Mouse (Mus musculus): ENCODE data around the gene Myo15.
"Not testable (repeated sequence)": the region's sequence is repeated elsewhere in the genome, so short reads cannot be mapped to it uniquely, and the experiment has no call there.

Gene Myo15

GRCm38 (mm10) chr11:60469039-60469438 lies at the start of gene Myo15:
Myo15 (plus strand) TSS chr11:60469339.
- DNase-seq (ENCODE audit: low read depth in 2 of 2, low spot score in 2 of 2), result no peak

DNA sequence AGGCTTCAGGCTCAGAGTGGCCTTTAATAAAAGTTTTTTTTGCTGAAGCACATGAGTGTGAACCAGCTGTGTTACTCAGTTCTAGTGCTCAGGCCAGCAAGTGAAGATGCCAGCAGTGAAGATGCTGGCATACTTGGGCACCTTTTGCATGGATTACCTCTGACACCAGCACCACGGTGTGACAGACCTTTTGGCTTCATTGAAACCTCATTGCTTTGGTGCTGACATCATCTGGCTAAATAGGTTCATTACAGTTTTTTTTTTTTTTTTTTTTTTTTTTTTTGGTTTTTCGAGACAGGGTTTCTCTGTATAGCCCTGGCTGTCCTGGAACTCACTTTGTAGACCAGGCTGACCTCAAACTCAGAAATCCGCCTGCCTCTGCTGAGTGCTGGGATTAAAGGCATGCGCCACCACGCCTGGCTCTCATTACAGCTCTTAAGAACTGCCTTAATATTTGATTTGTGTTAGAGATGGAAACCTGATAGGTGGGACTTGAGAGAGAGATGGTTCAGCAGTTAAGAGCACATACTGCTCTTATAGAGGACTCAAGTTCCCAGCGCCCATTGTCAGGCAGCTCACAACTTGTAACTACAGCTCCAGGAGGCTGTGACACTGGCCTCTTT lies 47.0 kb upstream of the Myo15 start:
- no peak for DNase-seq (ENCODE audit: low read depth in 2 of 2, low spot score in 2 of 2)

- no peak for DNase-seq (ENCODE audit: low read depth in 2 of 2, low spot score in 2 of 2)
These were observed 46.1 kb upstream of the Myo15 start for GRCm38 (mm10) chr11:60423006-60423405.

DNA sequence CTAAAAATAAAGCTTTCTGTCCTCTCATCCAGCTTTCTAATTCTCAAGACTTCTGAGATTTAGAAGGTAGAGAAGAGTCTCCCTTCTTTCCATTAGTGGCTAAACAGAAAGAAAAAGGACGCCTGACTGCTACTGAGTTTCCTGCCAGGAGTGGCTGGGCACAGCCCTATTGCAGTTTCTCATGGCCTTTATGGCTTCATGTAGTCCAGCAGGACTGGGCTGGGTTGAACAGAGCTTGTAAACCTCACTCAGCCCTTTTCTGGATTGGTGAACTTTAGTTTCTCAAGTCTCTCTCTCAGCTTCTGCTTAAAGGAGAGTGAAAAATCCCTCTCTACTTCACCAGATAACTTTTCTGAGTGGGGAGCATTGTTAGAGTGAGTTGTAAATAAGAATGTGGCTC lies 42.7 kb upstream of the Myo15 start:
- DNase-seq (ENCODE audit: low read depth in 2 of 2, low spot score in 2 of 2), result no peak

GRCm38 (mm10) chr11:60427628-60428027 lies 41.5 kb upstream of the Myo15 start:
- no peak for DNase-seq (ENCODE audit: low read depth in 2 of 2, low spot score in 2 of 2)

DNA sequence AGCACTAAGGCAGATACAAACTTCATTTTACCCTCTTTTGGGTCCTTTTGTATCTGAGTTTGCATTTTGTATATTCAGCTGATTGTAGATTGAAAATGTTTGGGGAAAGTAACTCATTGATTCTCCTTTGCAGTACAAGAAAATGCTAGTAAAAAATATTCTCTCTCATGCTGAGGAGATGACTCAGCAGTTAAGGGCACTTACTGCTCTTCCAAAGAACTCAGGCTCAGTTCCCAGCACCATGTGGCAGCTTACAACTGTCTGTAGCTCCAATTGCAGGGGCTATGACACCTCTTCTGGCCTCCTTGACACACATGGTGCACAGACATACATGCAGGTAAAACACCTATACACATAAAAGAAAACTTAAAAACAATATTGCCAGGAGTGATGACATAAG lies 35.6 kb upstream of the Myo15 start:
- no peak for DNase-seq (ENCODE audit: low read depth in 2 of 2, low spot score in 2 of 2)

GRCm38 (mm10) chr11:60435133-60435532 lies 34.0 kb upstream of the Myo15 start:
- DNase-seq (ENCODE audit: low read depth in 2 of 2, low spot score in 2 of 2), result no peak

DNA sequence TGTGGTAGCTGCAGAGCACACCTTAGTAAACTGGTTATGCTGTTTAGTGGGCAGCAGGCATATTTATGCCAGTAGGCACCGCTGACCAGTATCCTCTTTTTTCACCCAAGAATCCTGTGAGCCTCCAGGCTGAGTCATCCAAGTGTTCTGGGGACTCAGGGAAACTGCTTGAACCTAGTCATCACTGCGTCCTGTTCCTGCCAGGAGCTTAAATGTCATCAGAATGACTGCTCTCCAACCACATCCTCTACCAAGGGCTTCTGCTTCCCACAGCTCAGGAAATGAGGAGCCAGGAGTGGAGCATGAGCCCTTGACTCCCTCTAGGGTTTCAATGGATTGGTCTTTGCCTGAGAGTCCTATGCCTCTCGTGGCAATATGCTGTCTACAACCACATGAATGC lies 32.5 kb upstream of the Myo15 start:
- no peak for DNase-seq (ENCODE audit: low read depth in 2 of 2, low spot score in 2 of 2)

DNA sequence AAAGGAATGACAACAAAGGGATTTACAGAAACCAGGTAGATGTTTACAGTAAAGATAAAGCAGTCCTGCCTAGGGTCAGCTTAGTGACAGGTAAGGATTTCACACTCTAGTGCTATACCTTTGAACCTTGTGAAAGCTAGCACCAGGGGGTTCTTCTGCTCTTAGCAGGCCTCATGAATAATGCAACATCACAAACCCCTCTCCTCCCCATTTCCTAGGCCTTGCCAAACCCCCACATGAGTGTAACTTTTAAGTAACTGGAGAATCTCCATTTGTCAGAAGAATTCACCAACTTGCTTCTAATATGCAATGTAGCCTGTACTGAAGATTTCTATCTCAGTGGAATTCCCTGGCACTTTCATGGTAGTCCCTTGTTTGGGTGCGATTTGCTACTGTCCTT lies 29.5 kb upstream of the Myo15 start:
- not testable (repeated sequence) for DNase-seq (ENCODE audit: low read depth in 2 of 2, low spot score in 2 of 2)

DNA sequence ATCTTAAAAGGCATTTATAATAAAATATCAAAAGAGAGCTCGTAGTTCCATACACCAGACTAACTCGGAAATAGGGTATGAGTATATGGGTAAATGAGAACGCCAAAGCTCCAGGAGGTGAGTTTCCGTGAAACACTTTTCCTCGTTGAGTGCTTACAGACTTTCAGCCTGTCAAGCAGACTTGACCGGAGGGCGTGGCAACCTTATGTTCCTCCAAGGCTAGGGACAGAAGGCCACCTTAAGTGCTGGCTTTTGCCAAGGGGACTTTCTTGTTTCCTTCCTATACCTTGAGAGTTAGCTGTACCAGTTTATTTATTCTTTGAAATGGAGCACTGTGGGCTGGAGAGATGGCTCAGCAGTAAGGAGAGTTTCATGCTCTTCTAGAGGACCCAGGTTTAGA lies 29.0 kb upstream of the Myo15 start:
- no peak for DNase-seq (ENCODE audit: low read depth in 2 of 2, low spot score in 2 of 2)

DNA sequence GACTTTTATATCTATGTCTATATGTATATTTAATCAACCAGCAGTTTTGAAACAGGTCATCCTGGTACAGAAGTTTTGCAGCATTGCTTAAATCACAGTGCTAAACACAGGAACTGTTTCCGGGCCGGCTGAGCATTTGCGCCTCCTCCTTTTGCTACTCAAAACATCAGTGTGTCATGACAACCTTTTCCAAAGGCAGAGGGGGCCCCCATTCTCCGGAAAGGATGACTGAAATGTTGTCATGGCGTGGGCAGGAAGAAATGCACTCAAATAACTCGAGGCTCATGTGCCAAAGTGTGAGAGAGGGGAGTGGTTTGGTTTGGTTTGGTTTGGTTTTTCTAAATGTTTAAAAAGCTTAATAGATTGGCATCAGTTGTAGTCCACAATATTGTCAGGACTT lies 26.2 kb upstream of the Myo15 start:
- no peak for DNase-seq (ENCODE audit: low read depth in 2 of 2, low spot score in 2 of 2)

- DNase-seq (ENCODE audit: low read depth in 2 of 2, low spot score in 2 of 2), result no peak
These were observed 25.1 kb upstream of the Myo15 start for GRCm38 (mm10) chr11:60444007-60444406.

GRCm38 (mm10) chr11:60454080-60454744 lies 14.9 kb upstream of the Myo15 start, which contains the start of gene Drg2:
Drg2 (plus strand) TSS chr11:60454591.
- DNase-seq (ENCODE audit: low read depth in 2 of 2, low spot score in 2 of 2), result peak; percentile 86 to 91

- DNase-seq (ENCODE audit: low read depth in 2 of 2, low spot score in 2 of 2), result no peak
These were observed 14.4 kb upstream of the Myo15 start for GRCm38 (mm10) chr11:60454745-60455087.

DNA sequence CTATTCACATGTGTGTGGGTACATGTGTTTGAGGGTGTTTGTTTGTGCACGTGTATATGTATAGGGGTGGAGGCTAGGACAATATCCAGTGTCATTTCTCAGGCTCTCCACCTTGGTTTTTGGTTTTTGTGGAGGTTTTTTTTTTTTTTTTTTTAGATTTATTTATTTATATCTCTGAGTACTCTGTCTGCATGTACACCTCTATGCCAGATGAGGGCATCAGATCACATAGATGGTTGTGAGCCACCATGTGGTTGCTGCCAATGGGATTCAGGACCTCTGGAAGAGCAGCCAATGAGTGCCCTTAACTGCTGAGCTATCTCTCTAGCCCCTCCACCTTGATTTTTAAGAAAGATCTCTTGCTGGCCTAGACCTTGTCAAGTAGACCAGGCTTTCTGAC lies 11.2 kb upstream of the Myo15 start:
- DNase-seq (ENCODE audit: low read depth in 2 of 2, low spot score in 2 of 2), result no peak

- peak; percentile 33 to 49 for DNase-seq (ENCODE audit: low read depth in 2 of 2, low spot score in 2 of 2)
These were observed 3.2 kb upstream of the Myo15 start for GRCm38 (mm10) chr11:60465943-60466380.

GRCm38 (mm10) chr11:60470743-60471142 lies 1.6 kb downstream of the Myo15 start:
- DNase-seq (ENCODE audit: low read depth in 2 of 2, low spot score in 2 of 2), result no peak

DNA sequence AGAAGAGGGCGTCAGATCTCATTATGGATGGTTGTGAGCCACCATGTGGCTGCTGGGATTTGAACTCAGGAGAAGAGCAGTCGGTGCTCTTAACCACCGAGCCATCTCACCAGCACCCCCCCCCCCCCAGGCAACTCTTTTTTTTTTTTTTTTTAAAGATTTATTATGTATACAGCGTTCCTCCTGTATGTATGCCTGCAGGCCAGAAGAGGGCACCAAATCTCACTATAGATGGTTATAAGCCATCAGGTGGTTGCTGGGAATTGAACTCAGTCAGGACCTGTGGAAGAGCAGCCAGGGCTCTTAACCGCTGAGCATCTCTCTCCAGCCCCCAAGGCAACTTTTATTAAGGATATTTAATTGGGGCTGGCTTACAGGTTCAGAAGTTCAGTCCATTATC lies 5.4 kb downstream of the Myo15 start:
- DNase-seq (ENCODE audit: low read depth in 2 of 2, low spot score in 2 of 2), result no peak

- no peak for DNase-seq (ENCODE audit: low read depth in 2 of 2, low spot score in 2 of 2)
These were observed 6.7 kb downstream of the Myo15 start for GRCm38 (mm10) chr11:60475668-60476362.

GRCm38 (mm10) chr11:60478121-60478520 lies 9.0 kb downstream of the Myo15 start:
- no peak for DNase-seq (ENCODE audit: low read depth in 2 of 2, low spot score in 2 of 2)

GRCm38 (mm10) chr11:60486267-60486666 lies 17.1 kb downstream of the Myo15 start:
- no peak for DNase-seq (ENCODE audit: low read depth in 2 of 2, low spot score in 2 of 2)

GRCm38 (mm10) chr11:60492726-60493125 lies 23.6 kb downstream of the Myo15 start:
- DNase-seq (ENCODE audit: low read depth in 2 of 2, low spot score in 2 of 2), result no peak

Measured in CD8-positive naive resting alpha-beta T cell, adult 2 months (primary cell).